Mouse (Mus musculus): ENCODE data around the gene Kxd1. TPM values are rescaled to one million over a fixed set of nuclear protein-coding genes. Genes with fewer than 3 reads are reported as not detected.

Kxd1 gene
- polyA plus RNA-seq, 1 experiment from 2014 or later, result 44.7 TPM

DNA sequence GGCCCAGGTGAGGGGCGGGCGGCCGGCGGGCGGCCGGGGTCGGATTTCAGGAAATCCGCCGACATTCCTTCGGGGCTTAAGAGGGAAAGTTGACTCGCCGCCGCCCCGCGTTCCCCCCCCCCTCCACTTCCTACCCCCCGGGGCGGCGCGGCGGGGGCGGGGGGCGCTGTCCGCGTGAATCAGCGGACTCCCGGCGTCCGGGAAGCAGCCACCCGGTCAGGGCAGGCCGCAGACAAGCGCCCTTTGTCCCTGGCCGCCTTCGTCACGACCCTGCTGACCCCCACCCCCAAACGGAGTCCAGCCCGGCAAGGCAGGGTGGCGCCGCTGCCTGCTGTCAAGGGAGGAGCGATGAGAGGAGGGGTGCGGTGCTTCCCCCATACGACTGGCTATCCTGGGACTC lies 38.2 kb downstream of the Kxd1 start:
- peak overlapping the region; percentile 23; the same call in 1 of the 2 replicates for H3K9ac ChIP-seq
- no peak for ATAC-seq
- peaks cover 100% of the 10 kb centered on the region for H3K27me3 ChIP-seq (replicated peaks)
- no peaks in the 10 kb centered on the region for H3K36me3 ChIP-seq
- under 1% methylated on average over 40 of the region's 41 CpGs for WGBS (ENCODE audit: insufficient replicate concordance)
- H3K9me3 ChIP-seq (replicated peaks), result no peaks in the 10 kb centered on the region
- no peak overlapping the region for H3K27ac ChIP-seq
- peaks cover 47% of the 10 kb centered on the region for H3K4me1 ChIP-seq
- peak overlapping the region; percentile 60 for H3K4me2 ChIP-seq
- H3K4me3 ChIP-seq, result peak overlapping the region; percentile 35

GRCm38 (mm10) chr8:70488931-70489470 lies 38.8 kb downstream of the Kxd1 start:
- peaks cover 44% of the 10 kb centered on the region for H3K4me1 ChIP-seq

GRCm38 (mm10) chr8:70487993-70488796 lies 39.6 kb downstream of the Kxd1 start:
- Histone ChIP-seq H3K36me3 (no peaks in the 10 kb centered on the region), H3K9me3 (replicated peaks) (no peaks in the 10 kb centered on the region), H3K27me3 (replicated peaks) (peaks cover 100% of the 10 kb centered on the region), H3K4me1 (peaks cover 36% of the 10 kb centered on the region), H3K4me2 (peak overlapping the region; percentile 60), H3K27ac (no peak overlapping the region), H3K9ac (no peak overlapping the region), H3K4me3 (peak overlapping the region; percentile 37)
- WGBS (ENCODE audit: insufficient replicate concordance), result 2% methylated on average over 55 of the region's 55 CpGs
- peak; percentile 53; the same call in 1 of the 2 replicates for ATAC-seq

More at GRCm38 (mm10) chr8:70488931-70489470, 38.8 kb downstream of the Kxd1 start:
- H3K27me3 ChIP-seq (replicated peaks), result peaks cover 100% of the 10 kb centered on the region
- H3K36me3 ChIP-seq, result no peaks in the 10 kb centered on the region
- H3K4me2 ChIP-seq, result peak overlapping the region; percentile 60
- H3K27ac ChIP-seq, result no peak overlapping the region
- no peak for ATAC-seq
- 4% methylated on average over 14 of the region's 14 CpGs for WGBS (ENCODE audit: insufficient replicate concordance)
- H3K9me3 ChIP-seq (replicated peaks), result no peaks in the 10 kb centered on the region
- 0 out of 2 replicates have a peak overlapping the region, but pooled peaks have one; percentile 23 for H3K9ac ChIP-seq
- H3K4me3 ChIP-seq, result peak overlapping the region; percentile 35

GRCm38 (mm10) chr8:70486941-70487520 lies 40.7 kb downstream of the Kxd1 start, which contains the start of gene Tmem59l:
Tmem59l (minus strand) TSS chr8:70487358.
- H3K9ac ChIP-seq, result no peak within 1 kb of the TSS
- WGBS (ENCODE audit: insufficient replicate concordance), result 12% methylated on average over 33 of the region's 33 CpGs

DNA sequence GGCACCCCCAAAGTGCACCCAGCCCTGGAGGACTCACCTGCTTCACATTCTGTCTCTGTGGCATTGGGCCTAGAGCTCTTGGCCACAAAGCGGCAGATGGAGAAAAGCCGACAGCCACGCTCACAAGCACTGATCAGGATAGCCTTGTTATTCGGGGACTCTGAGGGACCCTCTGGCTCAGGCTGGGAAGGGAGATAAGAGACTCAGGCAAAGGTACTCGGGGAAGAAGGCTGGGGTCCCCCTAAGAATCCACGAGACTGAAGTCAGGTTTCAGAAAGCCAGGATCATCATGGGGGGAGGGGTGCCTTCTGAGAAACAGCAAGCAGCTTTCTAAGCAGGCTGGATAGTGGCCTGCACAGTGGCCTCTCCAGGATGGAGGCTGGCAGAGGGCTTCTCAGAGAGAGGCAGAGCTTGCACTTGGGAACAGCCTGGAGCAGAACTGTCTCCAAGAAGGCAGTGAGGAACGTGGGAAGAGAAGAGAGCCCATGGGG lies 41.5 kb downstream of the Kxd1 start:
- peaks cover 27% of the 10 kb centered on the region for H3K4me1 ChIP-seq
- H3K4me2 ChIP-seq, result no peak overlapping the region
- no peak for ATAC-seq
- H3K9ac ChIP-seq, result no peak overlapping the region
- 37% methylated on average over 7 of the region's 7 CpGs for WGBS (ENCODE audit: insufficient replicate concordance)
- H3K27ac ChIP-seq, result no peak overlapping the region
- no peaks in the 10 kb centered on the region for H3K9me3 ChIP-seq (replicated peaks)
- H3K36me3 ChIP-seq, result no peaks in the 10 kb centered on the region
- H3K4me3 ChIP-seq, result no peak overlapping the region
- peaks cover 100% of the 10 kb centered on the region for H3K27me3 ChIP-seq (replicated peaks)

More at GRCm38 (mm10) chr8:70486941-70487520, 40.7 kb downstream of the Kxd1 start, which contains the start of gene Tmem59l:
- H3K27ac ChIP-seq, result no peak within 1 kb of the TSS
- peaks cover 27% of the 10 kb centered on the region for H3K4me1 ChIP-seq
- H3K27me3 ChIP-seq (replicated peaks), result peaks cover 100% of the 10 kb centered on the region
- peak within 1 kb of the TSS; percentile 37 for H3K4me3 ChIP-seq
- no peaks in the 10 kb centered on the region for H3K9me3 ChIP-seq (replicated peaks)
- ATAC-seq, result no peak
- peak within 1 kb of the TSS; percentile 60 for H3K4me2 ChIP-seq
- no peaks in the 10 kb centered on the region for H3K36me3 ChIP-seq

DNA sequence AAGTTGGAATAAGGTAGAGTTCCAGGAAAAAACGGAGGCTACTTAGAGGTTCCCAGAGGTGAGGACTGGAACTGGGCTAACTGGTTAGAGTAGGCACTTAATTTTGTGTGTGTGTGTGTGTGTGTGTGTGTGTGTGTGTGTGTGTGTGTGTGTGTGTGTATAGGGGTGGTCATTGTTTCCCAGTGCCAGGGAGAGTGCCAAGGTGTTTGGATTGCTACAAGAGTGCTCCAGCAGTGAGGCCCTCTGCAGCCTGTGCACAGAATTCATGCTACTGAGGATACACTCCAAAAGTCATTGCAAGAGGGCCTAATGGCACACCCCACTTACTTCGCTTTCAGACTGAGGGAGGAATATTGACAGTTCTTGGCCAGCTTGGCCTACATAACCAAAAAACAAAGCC lies 44.8 kb downstream of the Kxd1 start:
- peaks cover 99% of the 10 kb centered on the region for H3K27me3 ChIP-seq (replicated peaks)
- 47% methylated on average over 2 of the region's 2 CpGs for WGBS (ENCODE audit: insufficient replicate concordance)

GRCm38 (mm10) chr8:70481908-70482307 lies 45.8 kb downstream of the Kxd1 start:
- peaks cover 15% of the 10 kb centered on the region for H3K4me1 ChIP-seq
- no peak overlapping the region for H3K4me3 ChIP-seq
- no peak overlapping the region for H3K27ac ChIP-seq
- no peak overlapping the region for H3K9ac ChIP-seq
- no peaks in the 10 kb centered on the region for H3K36me3 ChIP-seq
- no peak overlapping the region for H3K4me2 ChIP-seq
- 46% methylated on average over 3 of the region's 3 CpGs for WGBS (ENCODE audit: insufficient replicate concordance)
- H3K27me3 ChIP-seq (replicated peaks), result peaks cover 92% of the 10 kb centered on the region
- no peak for ATAC-seq
- no peaks in the 10 kb centered on the region for H3K9me3 ChIP-seq (replicated peaks)

More for the DNA sequence above, 44.8 kb downstream of the Kxd1 start:
- Histone ChIP-seq H3K27ac (no peak overlapping the region), H3K36me3 (no peaks in the 10 kb centered on the region), H3K4me2 (no peak overlapping the region), H3K9me3 (replicated peaks) (no peaks in the 10 kb centered on the region), H3K4me3 (no peak overlapping the region), H3K9ac (no peak overlapping the region), H3K4me1 (peaks cover 8% of the 10 kb centered on the region)
- ATAC-seq, result no peak

DNA sequence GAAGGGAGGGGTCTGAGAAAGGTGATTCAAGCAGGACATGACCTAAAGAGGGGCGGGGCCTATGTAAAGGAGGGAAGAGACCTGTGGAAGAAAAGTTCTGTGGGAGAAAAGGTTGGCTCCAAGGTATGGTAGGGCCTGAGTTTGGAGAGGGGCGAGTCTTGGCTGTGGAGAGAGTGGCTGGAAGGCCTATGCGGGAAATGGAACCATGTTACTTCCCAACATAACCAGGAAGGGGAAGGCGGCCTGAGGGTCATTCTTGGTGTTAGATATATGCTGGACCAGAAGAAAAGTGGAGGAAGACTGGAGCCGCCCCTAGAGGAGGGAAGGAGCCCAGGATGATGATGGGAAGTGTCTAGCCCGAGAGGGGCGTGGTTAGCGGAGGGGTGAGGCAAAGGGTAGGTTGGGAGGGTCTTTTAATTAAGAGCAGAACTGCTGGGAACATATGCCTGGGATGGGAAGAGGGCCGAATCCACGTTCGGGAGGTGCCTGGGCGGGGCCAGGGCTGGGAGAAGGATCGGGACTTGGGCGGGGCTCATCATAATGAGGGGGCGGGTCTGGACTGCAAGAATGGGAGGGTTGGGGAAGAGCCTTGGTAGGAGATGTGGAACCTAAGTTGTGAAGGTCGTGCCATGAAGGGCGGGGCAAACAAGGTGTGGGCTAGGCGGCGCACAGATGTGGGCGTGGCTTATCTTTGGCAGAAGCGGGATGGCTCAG lies 50.3 kb downstream of the Kxd1 start:
- no peaks in the 10 kb centered on the region for H3K9me3 ChIP-seq (replicated peaks)
- H3K4me3 ChIP-seq, result peak overlapping the region; percentile 79
- 2% methylated on average over 21 of the region's 21 CpGs for WGBS (ENCODE audit: insufficient replicate concordance)
- H3K4me2 ChIP-seq, result peak overlapping the region; percentile 77
- peak; percentile 57 for ATAC-seq
- peaks cover 35% of the 10 kb centered on the region for H3K4me1 ChIP-seq
- H3K27me3 ChIP-seq (replicated peaks), result peaks cover 47% of the 10 kb centered on the region
- peaks cover 10% of the 10 kb centered on the region; the same call in 1 of the 2 replicates for H3K36me3 ChIP-seq
- H3K27ac ChIP-seq, result peak overlapping the region; percentile 86
- peak overlapping the region; percentile 54 for H3K9ac ChIP-seq

- peaks cover 35% of the 10 kb centered on the region for H3K4me1 ChIP-seq
- H3K27ac ChIP-seq, result peak within 1 kb of the TSS; percentile 86
- WGBS (ENCODE audit: insufficient replicate concordance), result under 1% methylated on average over 53 of the region's 53 CpGs
- H3K4me3 ChIP-seq, result peak within 1 kb of the TSS; percentile 79
- peak; percentile 84 for ATAC-seq
- H3K9ac ChIP-seq, result peak within 1 kb of the TSS; percentile 92
- peaks cover 39% of the 10 kb centered on the region for H3K27me3 ChIP-seq (replicated peaks)
- H3K4me2 ChIP-seq, result peak within 1 kb of the TSS; percentile 77
- H3K9me3 ChIP-seq (replicated peaks), result no peaks in the 10 kb centered on the region
- peaks cover 10% of the 10 kb centered on the region; the same call in 1 of the 2 replicates for H3K36me3 ChIP-seq
Observed at GRCm38 (mm10) chr8:70476333-70477268, 51.2 kb downstream of the Kxd1 start, which contains the start of gene Klhl26. Klhl26 (minus strand) TSS chr8:70476968.

DNA sequence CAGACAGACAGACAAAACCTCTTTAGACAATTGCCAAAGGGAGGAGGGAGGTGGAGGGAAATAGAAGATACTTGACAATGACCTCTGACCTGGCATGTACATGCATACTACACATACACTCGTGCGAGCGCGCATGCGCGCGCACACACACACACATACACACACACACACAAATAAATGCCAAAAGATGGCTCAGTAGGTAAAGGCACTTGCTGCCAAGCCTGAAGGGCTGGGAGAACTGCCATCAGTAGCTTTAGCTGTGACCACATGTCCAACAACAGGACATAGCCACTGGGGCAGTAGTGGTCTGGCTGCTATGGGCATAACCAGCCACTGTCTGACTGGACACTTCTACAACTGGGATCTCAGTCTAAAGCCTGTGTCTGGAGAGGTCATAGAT lies 55.9 kb downstream of the Kxd1 start:
- H3K4me2 ChIP-seq, result no peak overlapping the region
- no peak overlapping the region for H3K4me3 ChIP-seq
- H3K4me1 ChIP-seq, result peaks cover 58% of the 10 kb centered on the region
- no peak overlapping the region for H3K27ac ChIP-seq
- ATAC-seq, result no peak
- peaks cover 11% of the 10 kb centered on the region for H3K36me3 ChIP-seq
- 90% methylated on average over 7 of the region's 7 CpGs for WGBS (ENCODE audit: insufficient replicate concordance)
- no peaks in the 10 kb centered on the region for H3K27me3 ChIP-seq (replicated peaks)
- H3K9ac ChIP-seq, result no peak overlapping the region
- H3K9me3 ChIP-seq (replicated peaks), result no peaks in the 10 kb centered on the region
